Mouse (Mus musculus) left cerebral cortex, postnatal 14 days (tissue): ENCODE measurements around the gene Arsb. TPM values are rescaled to one million over a fixed set of nuclear protein-coding genes. Genes with fewer than 3 reads are reported as not detected.

Source experiments
- DNase-seq, 2 experiments: peaks; one replicate each; pipeline ENCODE4 v3.0.0; 2021 to 2022; ENCODE audit warnings: low spot score in 2 of 2, mixed read lengths in 1 of 2
- intact Hi-C: fragments of 180-260 bp; cut with DNase I; formaldehyde crosslinking; loops from one replicate; pipeline ENCODE4 v1.15.1; 2025
- long read RNA-seq, 2 experiments: library from polyadenylated mRNA; stranded (forward); transcript quantifications; one replicate each; pipeline ENCODE4 v2.0.0; 2021
- total RNA-seq, 2 experiments: library from RNA; stranded (reverse); gene quantifications; 2 replicates each; pipeline ENCODE4 v1.2.3; 2021

Arsb gene
- 100 to 1,000 TPM in 1 of 2 experiments, 10 to 100 TPM in 1; 100.0 to 100 TPM for total RNA-seq
- long read RNA-seq, experiment 1, full-length matches to known transcripts: 56 of 100 reads
- long read RNA-seq, experiment 1, partial matches to known transcripts: 41 of 100 reads
- long read RNA-seq, experiment 1, other reads (novel, unspliced or antisense): 3 of 100 reads
- long read RNA-seq, experiment 2, full-length matches to known transcripts: 57 of 88 reads
- long read RNA-seq, experiment 2, partial matches to known transcripts: 5 of 88 reads
- long read RNA-seq, experiment 2, other reads (novel, unspliced or antisense): 26 of 88 reads

- intact Hi-C loops: no loop called here
- peak; percentile 70 to 73 for DNase-seq
These were observed at the start of gene Arsb for GRCm38 (mm10) chr13:93771588-93772278. Arsb (plus strand) TSS chr13:93771630.

- intact Hi-C loops: loop anchor here (5.0 kb wide), 2 partner anchors 420 to 970 kb away; no protein-coding TSS in a partner anchor
- DNase-seq: peak; percentile 23 to 38
These were observed 49.5 kb upstream of the Arsb start for GRCm38 (mm10) chr13:93721916-93722315.

DNA sequence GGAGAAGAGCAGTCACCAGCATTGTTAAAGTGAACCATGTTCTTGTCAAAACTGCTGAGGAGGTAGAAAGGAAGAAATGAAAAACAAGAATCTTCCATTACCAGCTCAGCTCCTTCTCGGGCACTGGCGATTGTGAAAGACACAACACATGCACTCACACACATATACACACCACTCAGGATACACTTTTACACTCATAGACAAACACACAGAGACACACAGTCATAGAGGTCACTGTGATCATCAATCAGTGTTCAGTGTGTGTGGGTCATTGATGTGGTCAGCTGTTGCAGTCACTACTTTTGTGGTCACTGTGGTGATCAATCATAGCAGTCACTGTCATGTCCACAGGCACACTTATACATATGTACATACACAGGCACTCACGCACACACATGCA lies 48.0 kb upstream of the Arsb start:
- no peak for DNase-seq
- intact Hi-C loops: loop anchor here (5.0 kb wide), 2 partner anchors 421 to 971 kb away; no protein-coding TSS in a partner anchor

DNA sequence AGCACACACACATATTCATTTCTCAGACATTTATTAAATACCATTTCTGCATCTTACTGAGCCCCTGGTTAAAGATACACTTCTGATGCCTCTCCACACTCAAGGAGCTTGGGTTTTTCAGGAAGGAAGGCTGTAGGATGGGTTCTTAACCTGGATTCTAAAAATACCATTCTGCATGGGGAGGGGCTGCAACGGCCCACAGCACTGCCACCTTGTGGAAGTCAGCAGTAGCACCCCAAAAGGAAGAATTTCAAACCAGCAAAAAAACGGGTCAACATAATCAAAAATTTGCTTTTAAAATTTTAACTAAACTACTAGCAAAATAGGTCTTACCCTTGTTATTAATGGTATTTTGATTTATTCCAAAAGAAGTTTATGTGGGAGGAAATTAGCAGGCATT lies 47.2 kb upstream of the Arsb start:
- peak; percentile 23 to 32 for DNase-seq

GRCm38 (mm10) chr13:93735131-93735636 lies 36.2 kb upstream of the Arsb start:
- DNase-seq: no peak
- intact Hi-C loops: no loop called here

More for the DNA sequence above, 47.2 kb upstream of the Arsb start:
- intact Hi-C loops: loop anchor here (5.0 kb wide), 2 partner anchors 422 to 972 kb away; no protein-coding TSS in a partner anchor

- no peak for DNase-seq
- intact Hi-C loops: no loop called here
These were observed 27.3 kb upstream of the Arsb start for GRCm38 (mm10) chr13:93744118-93744517.

DNA sequence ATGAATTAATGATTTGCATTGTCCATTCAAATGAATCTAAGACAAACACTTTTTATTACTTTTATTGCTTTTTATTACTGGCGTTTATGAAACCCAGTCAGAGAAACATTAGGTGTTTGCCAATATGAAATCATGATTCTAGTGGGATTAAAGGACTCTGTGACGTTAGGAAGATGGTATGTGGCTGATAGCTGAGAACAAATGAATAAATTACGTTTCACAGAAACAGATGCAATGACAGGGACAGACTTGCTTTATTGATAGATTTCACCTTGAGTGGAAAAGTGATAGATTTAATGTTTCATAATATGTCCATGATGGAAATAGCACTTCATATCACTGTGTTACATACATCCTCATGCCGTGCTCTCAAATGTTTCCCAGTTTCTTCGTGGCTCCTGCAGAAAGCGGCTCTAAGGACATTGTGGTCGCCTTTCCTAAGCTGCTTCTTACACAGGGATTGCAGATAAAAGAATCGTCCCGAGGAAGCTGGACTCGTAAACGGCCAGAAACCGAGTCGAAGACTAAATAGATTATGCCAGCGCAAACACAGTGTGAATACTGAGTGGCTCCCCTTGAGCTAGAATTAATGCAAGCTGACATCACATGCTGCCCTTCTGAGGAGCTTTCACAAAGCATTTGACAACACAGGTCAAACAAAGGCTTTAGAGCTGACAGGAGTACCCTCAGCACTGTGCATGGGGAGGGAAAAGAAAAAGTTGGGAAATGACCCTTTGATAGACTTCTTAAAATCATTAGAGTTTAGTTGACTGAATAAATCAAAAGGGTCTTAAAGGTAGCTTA lies 18.6 kb upstream of the Arsb start:
- DNase-seq: no peak
- intact Hi-C loops: no loop called here

DNA sequence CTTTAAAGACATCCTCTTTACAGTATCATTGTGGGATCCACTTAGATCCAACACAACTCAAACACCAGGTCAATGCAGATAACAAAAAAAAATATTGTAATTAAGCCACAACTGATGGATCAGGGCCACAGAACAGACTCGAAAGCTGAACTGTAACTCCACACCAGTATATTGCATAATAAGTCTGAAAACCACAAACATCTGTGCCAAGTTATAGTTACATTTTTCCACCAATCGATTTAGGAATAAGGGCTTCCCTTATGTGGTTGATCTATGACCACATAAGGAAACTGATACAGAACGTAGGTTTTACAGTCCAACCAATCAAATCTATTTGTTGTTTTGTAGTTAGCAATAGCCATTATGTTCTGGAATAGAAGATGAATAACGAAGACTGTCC lies 16.3 kb upstream of the Arsb start:
- intact Hi-C loops: no loop called here
- DNase-seq: no peak

DNA sequence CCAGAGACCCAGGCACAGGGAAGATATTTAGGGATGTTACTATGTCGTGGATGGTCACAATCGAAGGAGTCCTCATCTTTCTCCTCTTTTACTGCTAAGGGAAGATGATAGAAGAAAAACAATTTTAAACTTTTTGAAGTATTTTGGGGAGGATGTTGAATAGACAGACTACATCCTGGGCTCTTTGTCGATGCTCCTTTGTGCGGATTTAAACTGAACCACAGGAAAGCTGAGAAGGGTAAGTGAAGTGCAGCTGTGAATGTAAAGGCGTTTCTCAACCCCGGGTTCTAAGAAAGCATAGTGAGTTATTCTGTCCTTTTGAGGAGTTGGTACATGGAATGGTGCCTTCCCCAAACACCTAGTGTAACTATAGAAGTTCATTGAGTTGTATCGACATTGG lies 14.8 kb upstream of the Arsb start:
- intact Hi-C loops: no loop called here
- DNase-seq: no peak

- intact Hi-C loops: no loop called here
These were observed 13.9 kb upstream of the Arsb start for GRCm38 (mm10) chr13:93757514-93757913.

DNA sequence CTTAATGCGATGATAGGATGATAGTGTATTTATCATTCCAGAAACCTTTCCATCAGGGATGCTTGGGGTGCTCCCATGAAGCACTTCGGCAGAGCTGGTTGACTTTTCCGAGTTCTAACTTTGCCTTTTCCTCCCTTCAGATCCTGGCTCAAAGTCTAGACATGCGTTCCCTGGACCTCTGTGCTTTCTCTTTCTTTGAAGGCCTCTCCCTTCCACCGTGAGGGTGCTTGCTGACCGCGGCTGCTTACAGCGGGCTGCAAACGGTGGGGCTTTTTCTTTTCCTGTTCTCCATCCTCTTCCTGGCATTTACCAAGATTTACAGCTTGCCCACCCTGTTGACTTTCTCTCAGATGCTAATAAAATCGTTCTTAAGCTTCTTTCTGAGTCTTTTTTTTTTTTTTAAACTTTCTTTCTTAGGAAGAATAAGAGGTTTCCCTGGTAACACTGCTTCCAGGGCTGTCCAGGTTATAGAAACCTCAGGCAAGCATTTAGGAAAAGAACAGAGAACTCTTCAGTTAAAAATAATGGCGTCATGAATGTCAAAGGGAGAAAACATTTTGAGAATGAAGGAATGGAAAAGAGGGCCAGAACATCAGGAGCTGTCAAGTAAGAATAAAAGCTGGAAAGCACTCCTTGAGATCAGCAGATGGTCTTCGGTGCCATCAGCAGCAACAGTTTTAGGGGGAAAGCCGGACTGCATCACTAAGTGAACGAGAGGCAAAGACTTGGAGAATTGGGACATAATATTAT lies 13.1 kb upstream of the Arsb start:
- no peak for DNase-seq
- intact Hi-C loops: no loop called here

More at GRCm38 (mm10) chr13:93757514-93757913, 13.9 kb upstream of the Arsb start:
- no peak for DNase-seq

DNA sequence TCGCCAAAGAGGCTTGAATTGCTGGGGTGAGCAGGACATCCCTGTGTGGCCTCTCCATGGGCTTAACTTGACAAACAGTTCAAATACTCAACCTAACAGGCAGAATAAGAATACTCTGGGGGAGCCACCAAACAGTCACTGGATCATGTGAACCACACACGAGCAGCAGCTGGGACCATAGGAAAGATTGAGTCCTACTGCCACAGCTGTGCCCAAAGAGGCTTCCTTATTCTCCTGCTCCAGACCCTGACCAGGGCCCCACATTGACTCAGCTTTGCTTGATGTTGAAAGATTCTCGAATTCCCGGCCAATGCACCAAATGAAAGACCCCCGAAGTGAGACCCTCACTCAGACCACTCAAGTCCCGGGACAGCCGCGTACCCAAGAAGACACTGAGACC lies 9.6 kb upstream of the Arsb start:
- intact Hi-C loops: no loop called here
- no peak for DNase-seq

DNA sequence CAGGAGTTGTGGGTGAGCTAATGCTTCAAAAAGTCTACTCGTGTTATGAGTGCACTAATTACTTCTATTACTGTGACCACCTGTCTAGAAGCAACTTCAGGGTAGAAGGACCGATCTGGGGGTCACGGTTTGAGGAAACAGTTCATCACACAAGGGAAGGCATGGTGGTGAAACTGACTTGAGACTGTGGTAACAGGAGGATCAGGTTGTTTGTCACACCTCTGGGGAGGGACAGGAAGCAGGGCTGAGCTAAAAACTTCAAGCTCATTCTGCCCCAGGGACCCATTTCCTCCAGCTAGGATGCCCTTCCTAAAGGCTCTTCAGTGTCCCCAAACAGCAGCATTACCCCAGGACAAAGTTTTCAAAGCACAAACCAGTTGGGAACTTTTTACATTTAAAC lies 8.6 kb upstream of the Arsb start:
- no peak for DNase-seq
- intact Hi-C loops: no loop called here

GRCm38 (mm10) chr13:93764321-93764973 lies 7.0 kb upstream of the Arsb start:
- no peak for DNase-seq
- intact Hi-C loops: no loop called here

DNA sequence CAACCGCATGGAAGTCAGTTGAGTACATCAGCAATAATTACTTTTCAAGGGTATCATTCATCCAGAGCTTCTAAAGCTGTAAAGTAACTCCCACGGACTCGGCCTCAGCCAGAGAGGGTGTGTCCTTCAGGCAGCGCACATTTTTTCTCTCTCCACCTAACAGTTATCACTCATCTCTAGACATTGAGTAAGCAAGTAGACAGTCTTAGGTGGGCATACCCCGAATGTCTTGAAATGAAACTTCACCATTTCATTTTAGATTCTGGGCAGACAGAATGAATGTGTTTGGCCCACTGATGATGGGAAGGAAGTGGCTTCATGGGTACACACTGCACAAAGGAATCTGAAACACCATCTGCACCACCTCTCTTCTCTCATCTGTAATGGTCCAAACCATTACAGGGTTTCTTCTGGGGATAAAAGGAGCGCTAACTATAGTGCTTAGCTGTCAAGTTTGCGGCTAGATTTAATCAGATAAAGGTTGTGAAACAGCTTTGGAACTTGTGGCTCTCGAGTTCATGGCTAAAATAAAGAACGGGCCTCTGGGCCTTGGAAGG lies 321 bp upstream of the Arsb start:
- intact Hi-C loops: no loop called here
- peak in 1 of 2 experiments; percentile 35 for DNase-seq

DNA sequence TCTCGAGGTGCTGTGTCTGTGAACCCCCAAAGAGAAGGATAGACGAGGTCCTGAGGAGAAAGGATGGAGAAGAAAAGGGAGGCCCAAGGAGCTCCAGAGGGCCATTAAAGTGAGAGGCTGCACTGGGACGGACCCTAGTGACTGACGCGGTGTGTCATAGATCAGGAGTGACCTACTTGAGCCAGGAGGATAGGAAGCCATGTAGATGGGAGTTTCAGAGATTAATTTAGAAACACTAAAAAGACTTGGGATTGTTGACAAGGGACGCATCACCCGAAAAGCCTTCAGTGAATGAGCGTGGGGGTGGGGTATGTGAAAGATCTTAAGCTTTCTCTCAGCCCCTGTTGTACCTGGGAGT lies 828 bp downstream of the Arsb start:
- peak in 1 of 2 experiments; percentile 36 for DNase-seq
- intact Hi-C loops: no loop called here

DNA sequence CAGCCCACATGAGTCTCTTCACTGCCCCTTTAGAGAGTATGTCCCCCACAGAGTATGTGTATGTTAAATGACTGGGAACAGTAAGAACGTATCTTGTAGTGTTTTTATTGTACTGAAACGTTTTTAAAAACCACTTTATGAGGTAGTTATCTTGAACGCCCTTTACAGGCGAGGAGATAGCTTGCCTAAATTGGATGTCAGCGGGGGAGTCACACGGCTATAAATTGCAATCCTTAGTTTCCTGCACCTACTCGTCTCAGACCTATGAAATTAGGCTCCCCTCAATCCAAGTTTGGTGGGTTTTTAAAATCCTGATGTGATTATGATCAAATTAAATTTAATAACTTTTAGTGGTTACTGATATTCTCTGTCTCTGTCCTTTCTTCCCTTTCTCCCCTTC lies 1.4 kb downstream of the Arsb start:
- intact Hi-C loops: no loop called here
- DNase-seq: no peak

DNA sequence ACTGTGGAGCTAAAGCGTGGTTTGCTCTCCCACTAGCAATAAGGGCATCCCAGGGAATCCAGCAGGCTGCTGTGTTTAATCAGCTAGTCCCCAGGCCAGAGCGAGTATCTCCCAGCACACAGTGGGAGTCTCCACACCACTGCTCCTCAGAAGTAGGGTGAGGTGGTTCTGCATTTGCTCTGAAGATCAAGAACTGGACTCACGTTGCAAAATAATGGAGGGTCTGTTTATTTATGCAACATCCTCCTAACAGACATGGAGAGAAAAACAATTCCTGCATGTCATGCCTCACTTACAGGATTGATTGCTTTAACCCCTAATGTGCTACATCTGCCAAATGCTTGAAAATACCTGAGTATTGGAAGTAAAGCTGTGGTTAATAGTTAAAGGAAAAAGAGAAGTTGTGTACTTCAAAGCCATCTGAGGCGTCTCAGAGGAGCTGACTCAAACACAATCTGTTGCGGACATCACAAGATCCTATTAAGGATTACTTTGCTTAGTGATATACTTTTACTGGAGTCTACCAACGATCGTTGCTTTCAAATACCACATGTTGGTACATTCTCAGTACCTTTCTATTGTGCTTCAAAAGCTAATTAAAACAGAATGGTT lies 2.4 kb downstream of the Arsb start:
- no peak for DNase-seq
- intact Hi-C loops: no loop called here
